Mouse (Mus musculus): Measurements from ENCODE around the gene Rarres1.

Rarres1 gene

DNA sequence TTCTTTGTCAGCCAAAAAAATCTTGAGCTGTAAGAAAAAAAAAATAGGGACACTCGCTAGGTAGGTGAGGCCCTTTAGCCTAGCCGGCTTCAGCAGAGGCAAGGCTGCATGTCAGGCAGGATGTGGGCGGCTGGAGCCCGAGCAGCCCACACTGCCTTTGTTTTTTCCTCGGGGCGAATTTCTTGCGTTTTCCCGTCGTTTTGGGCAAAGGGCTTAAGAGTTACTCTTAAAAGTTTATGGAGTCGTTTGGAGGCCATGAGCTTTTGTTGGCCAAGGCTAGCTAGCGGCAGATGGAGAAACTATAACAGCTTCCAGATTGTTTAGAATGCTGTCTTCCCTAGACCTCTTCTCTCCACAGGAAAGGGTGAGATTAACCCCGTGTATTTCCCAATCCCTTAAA is 52.3 kb downstream of the Rarres1 start:
- peak overlapping the region; percentile 79 for H3K4me3 ChIP-seq (replicated peaks; ENCODE audit: low read length)
- TF ChIP-seq NANOG (IDR thresholded peaks at IDR 0.05; ENCODE audit: borderline replicate concordance, low read length) (no peak), POU5F1 (IDR thresholded peaks at IDR 0.05; ENCODE audit: borderline replicate concordance, low read length) (no peak)
- H3K27me3 ChIP-seq (ENCODE audit: insufficient read depth, low read length): no peaks in the 10 kb centered on the region
- peaks cover 60% of the 10 kb centered on the region for H3K36me3 ChIP-seq (ENCODE audit: insufficient read depth, low read length)
- peaks cover 44% of the 10 kb centered on the region for H3K4me1 ChIP-seq (replicated peaks; ENCODE audit: low read depth, low read length)
- H3K9me3 ChIP-seq (ENCODE audit: low read length): no peaks in the 10 kb centered on the region

DNA sequence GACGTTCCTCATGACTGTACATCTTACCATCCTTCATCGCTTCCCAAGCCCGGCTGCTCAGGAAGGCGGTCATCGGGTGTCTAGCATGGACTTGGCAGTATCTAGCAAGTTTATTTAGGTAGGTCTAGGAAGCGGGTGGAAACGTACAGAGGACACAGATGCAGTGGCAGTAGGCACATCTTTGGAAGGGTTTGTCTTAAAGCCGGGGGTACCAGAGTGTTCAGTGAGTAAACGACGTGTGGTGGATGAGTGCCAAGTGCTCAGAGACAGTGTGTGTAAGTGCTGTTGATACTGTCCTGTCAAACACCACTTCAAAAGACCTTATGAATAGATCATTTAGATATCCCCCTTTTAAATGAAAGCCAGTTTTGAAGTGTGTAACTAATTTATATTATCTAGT is 52.7 kb downstream of the Rarres1 start:
- Histone ChIP-seq H3K4me1 (replicated peaks; ENCODE audit: low read depth, low read length) (peaks cover 44% of the 10 kb centered on the region), H3K4me3 (replicated peaks; ENCODE audit: low read length) (no peak overlapping the region), H3K9me3 (ENCODE audit: low read length) (no peaks in the 10 kb centered on the region), H3K36me3 (ENCODE audit: insufficient read depth, low read length) (peaks cover 59% of the 10 kb centered on the region), H3K27me3 (ENCODE audit: insufficient read depth, low read length) (no peaks in the 10 kb centered on the region)
- TF ChIP-seq NANOG (IDR thresholded peaks at IDR 0.05; ENCODE audit: borderline replicate concordance, low read length) (no peak), CTCF (conservative IDR thresholded peaks at IDR 0.05; ENCODE audit: low read length) (no peak), POU5F1 (IDR thresholded peaks at IDR 0.05; ENCODE audit: borderline replicate concordance, low read length) (no peak)

DNA sequence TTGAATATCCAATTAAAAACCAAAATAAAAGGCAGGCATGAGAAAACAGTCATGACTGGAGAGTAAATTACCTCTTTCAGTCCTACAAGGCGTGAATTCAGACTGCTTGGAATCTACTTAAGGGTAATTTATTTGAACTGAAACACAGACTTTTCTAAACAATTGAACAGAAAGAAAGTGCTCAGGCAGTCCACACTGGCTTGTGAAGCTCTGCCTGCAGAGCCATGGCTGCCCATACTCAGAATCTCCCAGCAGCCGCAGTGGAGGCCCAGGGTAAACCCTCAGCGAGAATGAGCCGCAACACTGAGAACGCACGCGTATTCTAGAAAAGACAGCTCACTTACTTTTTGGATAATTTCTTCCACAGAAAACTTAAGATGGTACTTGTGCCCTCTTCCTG is 53.3 kb downstream of the Rarres1 start:
- Histone ChIP-seq H3K4me1 (replicated peaks; ENCODE audit: low read depth, low read length) (peaks cover 43% of the 10 kb centered on the region), H3K4me3 (replicated peaks; ENCODE audit: low read length) (no peak overlapping the region), H3K27me3 (ENCODE audit: insufficient read depth, low read length) (no peaks in the 10 kb centered on the region), H3K36me3 (ENCODE audit: insufficient read depth, low read length) (peaks cover 61% of the 10 kb centered on the region), H3K9me3 (ENCODE audit: low read length) (no peaks in the 10 kb centered on the region)
- no peak for TF ChIP-seq CTCF (conservative IDR thresholded peaks at IDR 0.05; ENCODE audit: low read length)
- no peak for TF ChIP-seq NANOG (IDR thresholded peaks at IDR 0.05; ENCODE audit: borderline replicate concordance, low read length)
- TF ChIP-seq POU5F1 (IDR thresholded peaks at IDR 0.05; ENCODE audit: borderline replicate concordance, low read length): no peak

DNA sequence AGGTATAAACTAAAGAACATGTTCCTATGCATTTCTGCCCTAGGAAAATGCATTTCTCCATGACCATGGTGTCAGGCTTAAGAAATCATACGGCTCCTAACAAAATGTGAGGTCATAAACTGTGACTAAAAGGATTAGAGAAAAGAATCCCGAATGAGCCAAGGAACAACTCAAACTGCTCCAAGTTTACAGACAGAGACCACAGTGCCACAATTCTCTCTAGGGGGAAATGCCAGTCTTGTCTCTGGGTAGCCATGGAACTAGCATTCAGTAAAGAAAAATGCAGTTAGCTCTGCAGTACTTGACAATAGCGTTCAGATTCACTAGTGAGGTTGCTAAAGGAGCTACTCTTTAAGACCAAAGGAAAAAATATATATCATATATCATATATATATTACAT is 55.4 kb downstream of the Rarres1 start:
- Histone ChIP-seq H3K4me3 (replicated peaks; ENCODE audit: low read length) (no peak overlapping the region), H3K4me1 (replicated peaks; ENCODE audit: low read depth, low read length) (peaks cover 33% of the 10 kb centered on the region), H3K27me3 (ENCODE audit: insufficient read depth, low read length) (no peaks in the 10 kb centered on the region), H3K9me3 (ENCODE audit: low read length) (no peaks in the 10 kb centered on the region), H3K36me3 (ENCODE audit: insufficient read depth, low read length) (peaks cover 72% of the 10 kb centered on the region)
- TF ChIP-seq NANOG (IDR thresholded peaks at IDR 0.05; ENCODE audit: borderline replicate concordance, low read length) (no peak), POU5F1 (IDR thresholded peaks at IDR 0.05; ENCODE audit: borderline replicate concordance, low read length) (no peak), CTCF (conservative IDR thresholded peaks at IDR 0.05; ENCODE audit: low read length) (no peak)

DNA sequence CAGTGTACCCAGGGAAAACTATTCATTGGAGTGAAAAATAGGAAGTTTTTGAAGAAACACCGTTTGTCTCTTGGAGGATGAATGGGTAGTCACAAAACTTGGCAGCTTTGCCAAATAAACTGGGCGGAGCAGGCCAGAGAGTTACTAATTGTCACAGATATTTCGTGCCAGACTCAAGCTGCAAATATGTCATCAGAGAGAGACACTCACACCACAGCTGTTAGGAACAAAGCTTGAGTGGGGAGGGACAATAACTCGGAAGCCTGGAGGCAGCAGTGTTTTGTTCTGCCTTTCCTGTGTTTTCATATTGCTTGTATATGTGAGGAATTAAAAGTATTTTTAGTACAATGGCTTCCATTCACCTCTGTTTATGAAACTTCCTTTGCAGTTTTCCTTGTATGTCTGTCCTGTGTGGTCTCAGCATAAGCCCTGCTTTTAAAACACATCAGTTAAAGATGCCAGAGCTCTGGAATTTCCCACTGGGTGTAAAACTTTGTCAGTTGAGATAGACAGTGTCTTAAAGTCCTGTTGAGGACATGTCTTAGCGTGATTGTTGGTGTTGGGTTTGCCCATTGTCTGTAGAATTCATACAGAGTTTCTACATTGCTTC is 64.6 kb downstream of the Rarres1 start:
- H3K27me3 ChIP-seq (ENCODE audit: insufficient read depth, low read length): no peaks in the 10 kb centered on the region
- H3K4me1 ChIP-seq (replicated peaks; ENCODE audit: low read depth, low read length): peaks cover 31% of the 10 kb centered on the region
- no peaks in the 10 kb centered on the region for H3K9me3 ChIP-seq (ENCODE audit: low read length)
- H3K36me3 ChIP-seq (ENCODE audit: insufficient read depth, low read length): peaks cover 74% of the 10 kb centered on the region
- no peak overlapping the region for H3K4me3 ChIP-seq (replicated peaks; ENCODE audit: low read length)
- no peak for TF ChIP-seq CTCF (conservative IDR thresholded peaks at IDR 0.05; ENCODE audit: low read length)
- TF ChIP-seq NANOG (IDR thresholded peaks at IDR 0.05; ENCODE audit: borderline replicate concordance, low read length): no peak
- TF ChIP-seq POU5F1 (IDR thresholded peaks at IDR 0.05; ENCODE audit: borderline replicate concordance, low read length): no peak

DNA sequence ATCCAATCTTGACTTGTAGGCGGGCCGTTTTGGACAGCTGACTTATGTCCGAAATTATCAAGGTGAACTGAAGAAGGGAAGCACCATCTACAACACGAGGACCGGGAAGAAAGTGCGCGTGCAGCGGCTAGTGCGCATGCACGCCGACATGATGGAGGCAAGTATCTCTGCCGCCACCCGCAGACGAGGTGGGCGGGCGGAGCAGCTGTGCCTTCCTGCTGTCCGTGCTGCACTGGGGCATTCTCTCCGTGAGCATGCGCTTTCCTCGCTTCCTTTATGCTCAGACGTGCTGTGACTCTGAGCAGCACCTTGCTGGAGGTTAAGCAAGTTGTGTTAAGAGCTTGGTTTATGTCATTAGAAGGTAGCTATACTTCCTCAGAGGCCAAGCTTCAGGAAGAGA is 65.7 kb downstream of the Rarres1 start:
- no peaks in the 10 kb centered on the region for H3K9me3 ChIP-seq (ENCODE audit: low read length)
- peaks cover 74% of the 10 kb centered on the region for H3K36me3 ChIP-seq (ENCODE audit: insufficient read depth, low read length)
- TF ChIP-seq CTCF (conservative IDR thresholded peaks at IDR 0.05; ENCODE audit: low read length) (no peak), NANOG (IDR thresholded peaks at IDR 0.05; ENCODE audit: borderline replicate concordance, low read length) (no peak), POU5F1 (IDR thresholded peaks at IDR 0.05; ENCODE audit: borderline replicate concordance, low read length) (no peak)
- H3K4me1 ChIP-seq (replicated peaks; ENCODE audit: low read depth, low read length): peaks cover 28% of the 10 kb centered on the region
- no peaks in the 10 kb centered on the region for H3K27me3 ChIP-seq (ENCODE audit: insufficient read depth, low read length)
- H3K4me3 ChIP-seq (replicated peaks; ENCODE audit: low read length): peak overlapping the region; percentile 60

DNA sequence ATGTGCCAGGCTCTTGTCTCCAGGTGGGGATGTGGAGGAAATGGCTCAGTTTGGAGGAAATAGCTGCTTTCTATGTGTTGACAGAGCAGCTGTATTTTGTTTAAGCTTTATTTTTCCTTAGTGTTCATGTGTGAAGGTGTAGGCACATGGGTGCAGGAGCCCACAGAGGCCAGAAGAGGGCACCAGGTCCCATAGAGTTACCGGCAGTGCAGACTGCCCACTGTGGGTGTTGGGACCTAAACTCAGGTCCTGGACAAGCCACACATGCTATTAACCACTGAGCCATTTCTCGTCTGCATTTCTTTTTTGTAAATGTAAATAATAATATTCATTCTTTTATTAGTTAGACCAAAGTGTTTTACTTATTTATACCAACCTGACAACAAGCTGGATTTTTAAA is 68.2 kb downstream of the Rarres1 start:
- Histone ChIP-seq H3K9me3 (ENCODE audit: low read length) (peaks cover 15% of the 10 kb centered on the region), H3K27me3 (ENCODE audit: insufficient read depth, low read length) (no peaks in the 10 kb centered on the region), H3K4me3 (replicated peaks; ENCODE audit: low read length) (no peak overlapping the region), H3K4me1 (replicated peaks; ENCODE audit: low read depth, low read length) (peaks cover 28% of the 10 kb centered on the region), H3K36me3 (ENCODE audit: insufficient read depth, low read length) (peaks cover 77% of the 10 kb centered on the region)
- TF ChIP-seq POU5F1 (IDR thresholded peaks at IDR 0.05; ENCODE audit: borderline replicate concordance, low read length) (no peak), CTCF (conservative IDR thresholded peaks at IDR 0.05; ENCODE audit: low read length) (peak; percentile 53)

DNA sequence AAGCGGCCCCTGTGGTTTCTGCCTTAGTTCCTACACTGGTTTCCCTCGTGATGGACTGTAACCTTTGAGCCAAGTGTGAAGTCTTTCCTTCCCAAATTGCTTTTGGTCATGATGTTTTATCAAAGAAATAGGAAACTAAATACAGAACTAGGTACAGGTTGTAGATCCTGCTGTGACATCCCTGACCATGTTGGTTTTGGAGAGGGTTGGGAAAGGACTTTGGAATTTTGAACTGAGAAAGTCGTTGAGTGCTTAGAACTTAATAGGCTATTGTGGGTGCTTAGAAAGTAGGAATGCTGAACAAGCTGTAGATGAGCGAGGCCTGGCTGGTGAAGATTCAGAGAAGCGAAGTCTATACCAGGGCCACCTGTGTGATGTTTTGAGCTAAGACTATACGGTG is 81.3 kb downstream of the Rarres1 start:
- no peaks in the 10 kb centered on the region for H3K9me3 ChIP-seq (ENCODE audit: low read length)
- H3K36me3 ChIP-seq (ENCODE audit: insufficient read depth, low read length): peaks cover 72% of the 10 kb centered on the region
- H3K4me3 ChIP-seq (replicated peaks; ENCODE audit: low read length): no peak overlapping the region
- H3K27me3 ChIP-seq (ENCODE audit: insufficient read depth, low read length): no peaks in the 10 kb centered on the region
- TF ChIP-seq POU5F1 (IDR thresholded peaks at IDR 0.05; ENCODE audit: borderline replicate concordance, low read length) (no peak), NANOG (IDR thresholded peaks at IDR 0.05; ENCODE audit: borderline replicate concordance, low read length) (no peak), CTCF (conservative IDR thresholded peaks at IDR 0.05; ENCODE audit: low read length) (no peak)
- H3K4me1 ChIP-seq (replicated peaks; ENCODE audit: low read depth, low read length): peaks cover 13% of the 10 kb centered on the region

DNA sequence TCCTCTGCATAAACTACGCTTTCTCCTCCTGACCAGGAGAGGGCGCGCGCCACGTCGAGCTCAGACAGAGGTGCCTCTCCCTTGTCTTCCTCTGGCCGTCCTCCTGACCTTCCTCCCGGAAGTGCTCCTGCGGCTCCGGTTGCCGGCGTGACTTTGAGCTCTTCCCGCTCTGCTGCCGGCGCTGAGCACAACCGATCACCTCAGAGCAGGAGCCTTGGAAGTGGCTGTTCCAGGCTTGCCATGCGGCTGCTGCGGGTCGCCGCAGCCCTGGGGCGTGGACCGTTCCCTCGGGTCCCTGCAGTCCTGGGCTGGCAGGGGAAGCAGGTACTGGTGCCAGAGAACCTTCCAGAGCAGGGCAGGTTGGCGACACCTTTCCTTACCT is 85.3 kb downstream of the Rarres1 start, which contains the start of gene Gfm1:
Gene Gfm1, plus strand, starts transcription at position 98 of the 382 bp plus-strand sequence.
- H3K36me3 ChIP-seq (ENCODE audit: insufficient read depth, low read length): peaks cover 34% of the 10 kb centered on the region
- no peaks in the 10 kb centered on the region for H3K27me3 ChIP-seq (ENCODE audit: insufficient read depth, low read length)
- H3K4me1 ChIP-seq (replicated peaks; ENCODE audit: low read depth, low read length): peaks cover 13% of the 10 kb centered on the region
- H3K9me3 ChIP-seq (ENCODE audit: low read length): peaks cover 33% of the 10 kb centered on the region
- H3K4me3 ChIP-seq (replicated peaks; ENCODE audit: low read length): peak within 1 kb of the TSS; percentile 98
- TF ChIP-seq NANOG (IDR thresholded peaks at IDR 0.05; ENCODE audit: borderline replicate concordance, low read length) (no peak), CTCF (conservative IDR thresholded peaks at IDR 0.05; ENCODE audit: low read length) (peak; percentile 67)

All from E14TG2a.4 (cell line).